Mouse (Mus musculus) embryo, embryonic 10.5 days (tissue): ENCODE data around the gene Camta2.
A peak's percentile ranks its signal among the peaks of the same experiment; 100 is the strongest.

Experiments
- DNase-seq: peaks from one replicate; pipeline ENCODE4 v3.0.0-alpha.2; 2015; ENCODE audit warnings: low spot score

Gene Camta2

DNA sequence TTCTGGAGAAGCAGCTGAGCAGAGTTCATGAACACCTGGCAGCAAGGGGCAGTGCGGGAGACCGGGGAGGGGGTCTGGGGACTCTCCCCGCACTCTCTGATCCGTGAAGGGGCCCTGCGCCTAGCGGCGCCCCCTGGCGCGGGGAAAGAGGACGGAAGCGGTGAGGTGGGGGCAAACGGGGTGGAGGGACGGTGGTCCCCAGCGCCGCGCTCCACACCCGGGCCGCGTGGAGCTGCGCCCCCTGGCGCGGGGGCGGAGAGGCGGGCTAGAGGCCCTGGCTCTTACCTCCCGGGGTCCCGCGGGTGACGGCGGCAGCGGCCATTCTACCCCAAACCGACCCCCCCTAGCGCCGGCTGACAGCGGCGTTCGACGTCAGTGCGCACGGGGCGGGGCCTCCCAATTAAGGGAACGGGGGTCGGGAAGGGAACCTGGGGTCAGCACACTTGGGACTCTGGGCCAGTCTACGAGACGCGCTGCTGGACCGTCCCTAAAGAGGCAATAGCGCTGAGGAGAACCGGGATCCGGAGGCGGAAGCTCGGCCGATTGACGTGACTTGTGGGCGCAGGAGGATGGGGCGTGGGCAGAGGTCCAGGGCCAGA is at the start of gene Camta2:
Camta2 (minus strand) TSS at position 505 of the 599 bp plus-strand sequence.
- peak; percentile 93 for DNase-seq

DNA sequence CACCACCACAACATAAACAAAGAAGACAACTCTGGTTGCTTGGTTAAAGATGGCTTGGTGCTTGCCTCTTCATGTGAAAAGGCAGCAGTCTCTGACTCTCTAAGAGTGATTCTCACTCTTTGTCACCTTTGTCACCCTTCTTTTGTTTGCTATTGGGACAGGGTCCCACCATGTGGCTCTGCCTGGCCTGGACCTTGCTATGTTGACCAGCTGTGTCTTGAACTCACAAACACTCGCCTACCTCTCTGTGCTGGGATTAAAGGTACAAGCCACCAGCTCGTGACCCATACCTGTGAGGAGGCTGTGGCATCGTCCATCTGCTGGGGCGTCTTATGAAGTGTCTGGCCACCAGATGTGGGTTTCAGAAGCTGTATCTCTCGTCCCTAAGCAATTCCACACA is 45.4 kb upstream of the Camta2 start:
- DNase-seq: no peak

DNA sequence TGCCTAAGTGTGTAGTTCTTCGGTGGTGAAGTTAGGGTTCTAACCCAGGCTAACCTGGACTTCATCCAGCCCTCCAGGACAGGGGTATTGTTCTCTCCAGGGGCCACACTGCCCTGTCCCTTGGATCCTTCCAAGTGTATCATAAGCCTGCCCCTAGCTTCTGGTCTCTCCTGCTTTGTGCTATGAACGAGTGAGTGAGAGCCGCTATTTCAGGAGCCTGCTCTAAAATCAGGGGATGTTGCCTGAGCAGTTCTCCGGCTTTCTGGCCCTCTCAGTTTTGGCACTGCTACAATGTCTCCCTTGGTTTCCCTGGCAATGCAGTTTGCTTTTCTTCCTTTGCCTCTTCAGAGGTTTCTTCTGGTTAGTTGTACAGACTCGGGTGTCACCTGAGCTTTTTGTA is 43.3 kb upstream of the Camta2 start:
- no peak for DNase-seq

DNA sequence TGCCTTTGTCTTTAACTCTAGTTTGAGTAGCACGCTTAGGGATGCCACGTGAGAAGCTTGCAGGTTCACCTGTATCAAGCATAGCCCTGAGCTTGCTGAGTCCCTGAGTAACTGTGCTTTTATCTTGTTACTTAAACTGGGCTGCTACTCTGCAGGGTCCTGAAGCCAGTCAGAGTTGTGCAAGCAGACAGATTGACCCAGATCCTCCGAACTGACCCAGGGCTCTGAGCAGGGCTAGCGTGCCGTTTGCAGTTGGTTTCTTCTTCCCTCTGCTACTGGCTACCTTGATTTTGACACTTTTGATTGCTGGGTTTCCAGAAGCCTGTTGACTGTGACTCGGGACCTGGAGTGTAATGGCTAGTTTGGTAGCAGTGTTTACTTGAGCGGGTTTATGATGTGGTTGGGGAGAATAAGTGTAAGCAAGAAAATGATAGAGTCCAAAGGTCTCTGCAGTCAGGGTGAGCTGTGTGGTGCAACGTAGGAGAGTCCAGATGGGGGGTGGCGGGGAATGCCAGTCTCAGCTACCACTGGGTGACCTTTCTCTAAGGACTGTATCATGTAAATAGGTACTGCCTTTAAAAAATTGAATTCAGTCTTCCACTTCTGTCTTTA is 42.6 kb upstream of the Camta2 start:
- DNase-seq: no peak

DNA sequence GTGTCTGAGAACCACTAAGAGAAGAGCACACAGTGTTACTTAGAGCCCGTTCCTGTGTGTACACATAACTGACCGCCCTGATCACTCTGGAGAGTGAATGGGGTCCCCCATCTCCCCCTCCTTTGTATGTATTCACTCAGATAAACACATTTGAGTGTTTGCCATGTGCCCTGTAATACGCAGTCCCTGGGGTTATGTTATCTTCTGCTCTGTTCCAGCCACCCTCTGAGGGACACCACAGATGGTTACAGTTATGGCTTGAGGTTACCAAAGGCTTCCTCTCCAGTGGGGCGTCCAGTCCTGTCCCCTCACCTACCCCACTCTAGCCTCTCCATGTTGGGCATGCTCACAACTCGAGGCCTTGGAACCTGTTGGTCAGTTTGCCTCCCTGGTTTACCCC is 39.5 kb upstream of the Camta2 start:
- DNase-seq: no peak

DNA sequence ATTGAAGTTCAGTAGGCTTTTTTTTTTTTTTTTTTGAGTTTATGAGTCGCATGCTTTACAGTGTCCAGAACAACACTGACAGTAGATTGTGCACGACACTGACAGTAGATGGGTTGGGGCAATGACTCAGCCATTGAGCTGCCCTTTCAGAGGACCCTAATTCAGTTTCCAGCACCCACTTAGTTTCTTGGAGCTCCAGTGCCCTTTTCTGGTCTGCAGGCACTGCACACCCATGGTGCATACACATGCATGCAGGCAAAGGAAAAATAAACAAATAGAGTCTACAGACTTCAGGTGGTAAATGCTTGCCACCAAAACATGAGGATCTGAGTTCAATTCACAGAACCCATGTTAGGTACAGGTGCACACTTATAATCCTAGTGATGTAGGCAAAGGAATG is 38.7 kb upstream of the Camta2 start:
- no peak for DNase-seq

DNA sequence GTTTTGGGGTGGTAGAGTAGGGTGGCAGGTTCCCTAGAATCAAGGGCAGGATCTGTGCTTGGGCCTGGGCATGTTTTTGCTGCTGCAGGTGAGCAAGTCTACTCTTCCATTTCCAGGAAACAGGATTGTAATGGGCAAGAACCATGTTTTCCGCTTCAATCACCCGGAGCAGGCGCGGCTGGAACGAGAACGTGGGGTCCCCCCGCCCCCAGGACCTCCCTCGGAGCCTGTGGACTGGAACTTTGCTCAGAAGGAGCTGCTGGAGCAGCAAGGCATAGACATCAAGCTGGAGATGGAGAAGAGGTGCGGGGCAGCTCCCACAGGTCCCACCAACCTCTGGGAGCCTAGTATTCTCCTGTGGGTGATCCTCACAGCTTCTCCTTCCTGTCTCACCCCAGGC is 36.8 kb upstream of the Camta2 start:
- DNase-seq: no peak

DNA sequence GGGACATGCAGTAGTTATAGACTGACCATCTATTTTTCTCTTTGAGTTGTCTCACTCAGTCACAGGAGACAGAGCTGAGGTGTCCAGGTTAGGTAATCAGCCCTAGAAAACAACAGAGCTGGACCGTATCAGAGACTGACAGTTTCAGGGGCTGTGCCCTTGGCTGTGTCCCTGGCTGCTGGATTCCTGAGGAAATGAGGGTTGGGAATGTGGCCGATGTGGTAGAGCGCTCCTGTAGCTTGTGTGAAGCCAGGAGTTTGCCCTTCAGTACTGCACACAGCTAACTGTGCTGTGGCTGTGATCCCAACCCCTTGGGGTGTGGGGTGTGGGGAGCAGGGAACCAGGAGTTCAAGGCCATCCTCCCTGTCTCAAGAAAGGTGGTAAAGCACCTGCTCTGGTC is 33.2 kb upstream of the Camta2 start:
- no peak for DNase-seq

DNA sequence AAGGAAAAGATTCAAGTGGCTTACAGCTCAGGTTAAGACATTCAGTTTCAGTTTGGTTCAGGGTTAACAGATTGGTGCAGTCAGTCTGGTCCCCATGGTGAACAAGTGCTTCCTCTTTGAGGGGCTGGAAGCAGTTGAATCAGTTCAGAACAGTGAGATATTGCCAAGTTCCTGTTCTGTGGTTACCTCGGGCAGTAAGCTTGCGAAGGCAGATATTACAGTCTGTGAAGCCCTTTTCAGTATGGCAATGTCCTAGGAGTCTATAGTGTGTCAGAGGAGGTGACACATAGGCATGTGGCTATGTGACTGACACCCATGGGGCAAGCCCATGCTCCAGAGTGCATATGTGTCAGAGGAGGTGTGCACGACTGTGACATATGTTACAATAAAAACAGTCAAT is 32.7 kb upstream of the Camta2 start:
- DNase-seq: no peak

DNA sequence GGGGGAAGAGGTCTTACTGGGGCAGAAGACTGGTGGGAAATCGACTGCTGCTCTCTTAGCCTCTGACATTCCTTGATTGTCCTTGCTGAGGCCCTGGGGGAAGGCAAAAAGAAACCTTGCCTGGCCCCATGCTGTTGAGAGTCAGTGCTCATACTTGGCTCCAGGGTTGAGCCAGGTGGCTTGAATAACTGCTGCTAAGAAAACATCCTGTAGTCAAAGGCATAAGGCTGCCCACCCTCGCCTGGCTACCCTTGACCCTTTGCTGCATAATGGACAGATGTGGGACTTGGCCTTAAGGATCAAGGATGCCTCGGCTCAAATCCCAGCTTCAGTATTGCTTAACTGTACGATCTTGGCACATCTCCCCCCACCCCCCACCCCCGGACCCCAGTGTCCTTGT is 30.6 kb upstream of the Camta2 start:
- DNase-seq: no peak

DNA sequence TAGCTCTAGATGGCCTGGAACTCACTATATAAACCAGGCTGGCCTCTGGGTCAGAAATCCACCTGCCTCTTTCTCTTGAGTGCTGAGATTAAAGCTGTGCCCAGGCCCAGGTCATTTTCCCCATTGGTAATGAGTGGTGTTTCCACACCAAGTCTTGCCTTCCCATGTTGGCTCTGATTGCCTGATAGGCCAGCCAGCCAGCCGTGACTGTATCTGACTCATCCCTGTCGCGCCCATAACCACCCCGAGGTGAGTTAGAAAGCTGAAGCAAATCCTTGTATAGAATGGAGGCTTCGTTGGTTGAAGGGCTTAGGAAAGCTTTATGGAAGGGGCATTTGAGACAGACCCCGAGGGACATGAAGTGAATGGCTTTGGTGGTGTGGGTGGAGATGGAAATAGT is 27.9 kb upstream of the Camta2 start:
- no peak for DNase-seq

DNA sequence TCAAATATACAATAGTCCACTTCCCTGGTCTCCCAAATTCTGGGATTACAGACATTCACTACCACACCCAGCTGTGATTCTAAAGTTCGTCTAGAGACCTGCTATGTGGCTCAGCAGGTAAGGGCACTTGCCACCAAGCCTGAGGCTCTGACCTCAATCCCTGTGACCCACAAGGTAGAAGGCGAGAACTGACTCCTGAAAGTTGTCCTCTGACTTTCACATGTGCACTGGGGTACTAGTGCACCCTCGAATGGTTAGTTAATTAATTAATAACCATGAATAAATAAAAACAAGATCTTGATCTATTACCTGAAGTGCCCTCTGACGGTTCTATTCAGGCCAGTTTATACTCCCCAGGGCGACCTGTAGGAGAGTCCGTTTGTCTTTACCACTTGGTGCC is 25.3 kb upstream of the Camta2 start:
- no peak for DNase-seq

DNA sequence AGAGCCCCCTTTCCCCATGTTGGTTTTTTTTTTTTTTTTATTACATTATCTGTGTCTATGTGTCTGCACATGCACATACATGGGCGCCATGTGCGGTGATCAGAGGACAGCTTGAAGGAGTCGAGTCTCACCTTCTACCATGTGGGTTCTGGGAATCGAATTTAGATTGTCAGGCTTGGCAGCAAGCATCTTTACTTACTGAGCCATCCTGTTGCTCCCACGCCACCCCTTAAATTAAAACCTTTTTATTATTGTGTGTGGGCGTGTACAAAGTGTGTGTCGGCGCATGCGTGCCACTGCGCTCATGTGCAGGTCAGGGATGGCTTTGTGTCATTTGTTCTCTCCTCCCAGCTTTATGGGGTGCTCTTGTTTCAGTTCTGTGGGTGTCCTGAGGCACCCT is 23.1 kb upstream of the Camta2 start:
- no peak for DNase-seq

DNA sequence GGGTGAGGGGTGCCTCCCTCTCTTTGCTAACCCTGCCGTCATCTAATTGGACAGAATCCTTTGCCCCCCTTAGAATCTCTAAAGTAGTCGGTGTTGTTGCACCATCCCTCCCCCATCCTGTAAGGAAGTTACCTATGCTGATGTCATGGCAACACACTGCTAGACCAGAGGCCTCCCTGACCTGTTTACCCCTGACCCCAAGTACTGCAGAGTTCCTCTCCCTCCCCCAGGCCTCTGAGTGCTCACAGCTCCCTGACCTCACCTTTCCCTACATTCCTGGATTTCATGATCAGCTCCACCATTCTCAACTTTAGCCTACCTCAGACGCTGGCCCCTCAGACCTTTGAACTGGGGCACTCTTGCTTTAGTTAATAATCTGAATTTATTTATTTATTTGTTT is 18.2 kb upstream of the Camta2 start:
- no peak for DNase-seq

DNA sequence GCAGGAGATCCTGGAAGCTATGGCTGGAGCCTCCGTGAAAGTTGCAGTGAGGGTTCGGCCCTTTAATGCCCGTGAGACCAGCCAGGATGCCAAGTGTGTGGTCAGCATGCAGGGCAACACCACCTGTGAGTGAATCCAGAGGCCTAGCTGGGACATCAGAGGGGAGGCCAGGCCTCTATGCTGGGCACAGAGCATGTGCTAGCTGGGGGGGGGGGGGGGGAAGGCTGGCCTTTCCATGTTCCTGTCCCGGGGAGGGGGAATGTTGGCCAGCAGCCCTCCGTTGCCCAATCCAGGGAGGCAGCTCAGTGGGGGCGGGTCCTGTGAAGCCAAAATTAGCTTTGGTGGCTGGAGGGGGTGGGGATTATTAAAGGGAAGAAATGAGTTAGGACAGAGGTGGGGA is 14.9 kb upstream of the Camta2 start:
- DNase-seq: no peak

DNA sequence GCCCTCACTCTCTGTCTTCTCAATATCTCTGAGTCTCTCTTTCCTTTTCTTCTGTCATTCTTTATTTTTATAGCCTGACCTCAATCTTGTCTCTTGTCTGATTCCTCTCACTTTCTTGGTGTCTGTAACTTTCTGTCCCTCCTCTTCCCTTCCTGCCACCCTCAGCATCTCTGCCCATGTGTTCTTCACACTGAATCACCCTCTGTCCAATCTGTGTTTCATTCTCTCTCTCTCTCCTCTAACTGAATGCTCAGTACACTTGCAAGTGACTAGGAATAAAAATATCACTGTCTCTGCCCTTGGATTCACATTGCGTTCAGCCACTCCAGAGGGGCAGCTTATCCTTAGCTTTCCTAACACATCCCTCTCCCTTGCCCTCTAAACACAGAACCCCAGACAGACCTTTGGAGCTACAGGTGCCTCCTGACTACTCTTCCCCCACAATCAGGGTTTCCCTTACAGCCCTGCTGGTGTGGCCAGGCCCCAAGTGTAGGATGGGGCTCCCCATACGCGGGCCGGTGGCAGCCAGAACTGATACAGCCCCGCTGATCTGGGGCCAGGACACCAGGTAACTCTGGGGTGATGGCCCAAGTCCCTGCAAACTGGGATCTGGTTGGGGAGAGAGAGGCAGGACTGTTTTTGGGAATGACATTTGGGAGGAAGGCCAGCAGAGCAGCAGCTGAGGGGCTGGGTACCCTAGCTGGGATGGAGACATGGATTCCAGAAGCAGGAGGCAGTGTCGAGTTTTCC is 14.3 kb upstream of the Camta2 start:
- no peak for DNase-seq

DNA sequence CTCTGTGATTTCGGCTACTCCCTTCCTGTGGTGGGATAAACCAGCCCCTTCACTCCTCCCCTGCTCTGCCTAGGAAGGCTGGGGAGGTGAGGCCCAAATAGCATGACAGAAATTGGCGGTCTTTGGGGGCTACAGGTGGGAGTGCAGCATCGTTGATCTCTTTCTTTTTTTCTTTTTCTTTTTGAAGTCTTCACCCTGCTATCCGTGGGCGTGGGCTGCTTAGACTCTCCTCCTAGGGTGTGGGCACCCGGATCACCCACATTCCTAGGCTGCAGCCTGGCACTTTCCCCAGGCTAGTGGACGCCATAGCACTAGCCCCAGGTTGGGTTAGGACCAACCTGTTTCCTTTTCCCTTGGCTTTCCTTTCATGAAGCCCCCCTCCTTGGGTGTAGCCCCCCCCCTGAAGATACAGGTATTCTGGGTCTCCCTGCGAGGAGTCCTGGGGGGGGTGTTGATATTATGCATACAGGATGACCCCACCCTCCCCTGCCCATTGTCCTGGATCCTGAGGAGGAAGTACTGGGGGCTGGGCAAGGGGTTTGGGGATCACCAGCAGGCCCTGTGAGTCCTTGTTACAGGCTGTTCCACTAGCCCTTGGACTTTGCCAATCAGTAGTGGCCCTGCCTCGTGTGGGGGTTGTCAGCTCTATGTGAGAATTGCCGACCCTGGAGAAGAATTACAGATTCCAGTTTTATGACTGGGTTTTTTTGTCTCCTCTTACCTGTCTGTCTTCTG is 13.5 kb upstream of the Camta2 start:
- peak; percentile 19 for DNase-seq

DNA sequence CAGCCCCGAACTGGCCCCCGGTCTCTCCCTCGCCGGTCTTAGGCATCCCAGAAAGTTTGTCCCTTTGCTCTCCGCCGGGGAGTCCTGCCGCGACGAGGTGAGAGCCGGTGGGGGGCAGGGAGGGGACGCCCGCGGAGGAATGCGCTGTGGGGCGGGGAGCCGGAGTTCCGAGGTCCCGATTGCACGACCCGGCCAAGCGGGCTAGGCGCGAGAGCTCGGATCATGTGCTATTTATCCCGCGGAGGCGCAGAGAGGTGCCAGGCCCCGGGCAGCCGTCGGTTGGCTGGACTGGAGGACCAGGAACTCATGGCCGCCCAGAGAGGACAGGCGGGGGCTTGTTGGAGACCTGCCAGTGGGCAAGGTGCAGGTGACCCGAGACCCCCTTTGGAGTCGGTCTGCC is 12.7 kb upstream of the Camta2 start:
- DNase-seq: peak; percentile 57

DNA sequence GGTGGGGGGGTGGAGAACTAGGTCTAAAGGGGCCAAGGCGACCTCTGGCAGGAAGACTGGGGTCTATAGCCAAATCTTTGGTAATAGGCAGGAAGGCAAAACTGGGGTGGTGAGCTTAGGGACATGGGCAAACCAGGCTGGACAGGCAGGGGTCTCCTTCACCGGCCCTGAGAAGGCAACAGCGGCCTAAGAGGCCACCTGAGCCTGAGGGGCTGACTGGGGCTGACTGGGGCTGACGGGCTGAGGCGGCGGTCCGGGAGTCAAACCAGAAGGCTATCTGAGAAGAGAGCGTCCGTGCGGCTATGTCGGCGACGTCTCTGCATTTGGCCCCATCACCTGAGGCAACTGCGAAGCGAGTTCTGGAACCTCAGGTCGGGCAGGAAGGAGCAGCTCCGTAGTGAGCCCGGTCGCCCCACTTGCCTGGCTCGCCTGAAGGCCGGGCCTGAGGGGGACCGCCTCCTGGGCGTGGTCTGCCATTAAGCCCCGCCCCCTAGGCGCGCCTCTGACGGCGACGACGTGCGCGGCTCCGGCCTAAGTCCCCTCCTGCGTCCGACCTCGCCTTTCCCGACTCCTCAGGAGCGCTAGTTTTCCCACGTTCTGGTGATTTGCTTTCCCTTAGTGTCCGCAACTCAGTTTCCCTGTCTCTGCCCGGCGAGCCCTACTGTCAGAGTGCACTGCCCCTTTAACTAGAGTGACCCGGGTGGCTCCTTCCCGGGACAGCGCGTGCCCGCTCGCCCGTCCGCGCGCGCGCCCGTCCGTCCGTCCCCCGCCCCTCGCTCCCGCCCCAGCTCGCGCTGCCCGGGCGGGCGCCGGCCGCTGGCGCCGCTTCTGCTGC is 12.0 kb upstream of the Camta2 start, which contains the start of the genes Inca1 and Kif1c:
Inca1 (minus strand) TSS at position 434 of the 835 bp plus-strand sequence.
Kif1c (plus strand) TSS at position 827 of the 835 bp plus-strand sequence.
- peak; percentile 93 for DNase-seq

DNA sequence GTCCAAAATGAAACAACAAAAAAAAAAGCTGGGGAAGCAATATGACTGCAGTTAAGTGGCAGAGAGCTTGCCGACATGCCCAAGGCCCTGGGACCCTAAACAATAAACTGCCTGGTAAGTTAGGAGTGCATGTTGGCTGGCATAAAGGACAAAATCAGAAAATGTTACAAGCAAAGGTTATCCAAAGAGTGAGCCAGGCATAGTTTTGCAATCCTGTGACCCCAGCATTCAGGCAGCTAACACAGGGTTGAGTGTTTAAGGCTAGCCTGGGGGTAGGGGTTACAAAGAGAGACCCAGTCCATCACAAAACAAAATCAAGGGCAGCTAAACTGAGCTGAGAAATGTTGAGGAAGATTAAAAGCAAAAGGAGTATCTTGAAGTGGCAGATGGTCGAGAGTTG is 11.1 kb upstream of the Camta2 start:
- no peak for DNase-seq

DNA sequence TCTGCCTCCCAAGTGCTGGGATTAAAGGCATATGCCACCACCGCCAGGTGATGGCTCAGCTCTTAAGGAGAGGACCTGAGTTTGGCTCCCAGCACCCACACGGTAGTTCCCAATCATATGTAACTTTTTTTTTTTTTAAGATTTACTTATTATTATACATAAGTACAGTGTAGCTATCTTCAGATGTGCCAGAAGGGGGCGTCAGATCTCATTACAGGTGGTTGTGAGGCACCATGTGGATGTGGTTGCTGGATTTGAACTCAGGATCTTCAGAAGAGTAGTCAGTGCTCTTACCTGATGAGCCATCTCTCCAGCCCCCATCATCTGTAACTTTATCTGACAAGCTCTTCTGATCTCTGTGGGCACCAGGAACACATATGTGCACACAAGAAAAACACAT is 9.5 kb upstream of the Camta2 start:
- no peak for DNase-seq

DNA sequence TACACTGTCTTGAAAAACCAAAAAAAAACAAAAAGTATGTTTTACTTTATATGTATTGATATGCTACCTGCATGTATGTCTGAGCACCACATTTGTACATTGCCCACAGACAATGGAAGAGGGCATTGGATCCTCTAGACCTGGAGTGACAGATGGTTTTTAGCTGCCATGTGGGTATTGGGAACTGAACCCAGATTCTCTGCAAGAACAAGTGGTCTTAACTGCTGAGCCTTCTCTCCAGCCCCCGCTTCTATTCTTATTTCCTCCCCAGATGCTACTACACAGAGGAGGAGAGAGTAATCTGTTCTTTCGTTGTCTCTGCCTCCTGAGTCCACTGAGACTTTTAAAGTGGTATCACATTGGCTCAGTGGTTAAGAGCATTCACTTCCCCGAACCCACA is 5.6 kb upstream of the Camta2 start:
- DNase-seq: no peak
